Mouse (Mus musculus): ENCODE measurements around the gene Rnls.

GRCm38 (mm10) chr19:33087961-33088360 is 304.1 kb downstream of the Rnls start:
- TF ChIP-seq MAFK (IDR thresholded peaks at IDR 0.05; ENCODE audit: borderline replicate concordance, low read depth, low read length) (no peak), KAT2A (conservative IDR thresholded peaks at IDR 0.05; ENCODE audit: low read depth, low read length) (no peak), GATA1 (IDR thresholded peaks at IDR 0.05; ENCODE audit: low read depth, low read length) (no peak)
